In the genomic region with DNA sequence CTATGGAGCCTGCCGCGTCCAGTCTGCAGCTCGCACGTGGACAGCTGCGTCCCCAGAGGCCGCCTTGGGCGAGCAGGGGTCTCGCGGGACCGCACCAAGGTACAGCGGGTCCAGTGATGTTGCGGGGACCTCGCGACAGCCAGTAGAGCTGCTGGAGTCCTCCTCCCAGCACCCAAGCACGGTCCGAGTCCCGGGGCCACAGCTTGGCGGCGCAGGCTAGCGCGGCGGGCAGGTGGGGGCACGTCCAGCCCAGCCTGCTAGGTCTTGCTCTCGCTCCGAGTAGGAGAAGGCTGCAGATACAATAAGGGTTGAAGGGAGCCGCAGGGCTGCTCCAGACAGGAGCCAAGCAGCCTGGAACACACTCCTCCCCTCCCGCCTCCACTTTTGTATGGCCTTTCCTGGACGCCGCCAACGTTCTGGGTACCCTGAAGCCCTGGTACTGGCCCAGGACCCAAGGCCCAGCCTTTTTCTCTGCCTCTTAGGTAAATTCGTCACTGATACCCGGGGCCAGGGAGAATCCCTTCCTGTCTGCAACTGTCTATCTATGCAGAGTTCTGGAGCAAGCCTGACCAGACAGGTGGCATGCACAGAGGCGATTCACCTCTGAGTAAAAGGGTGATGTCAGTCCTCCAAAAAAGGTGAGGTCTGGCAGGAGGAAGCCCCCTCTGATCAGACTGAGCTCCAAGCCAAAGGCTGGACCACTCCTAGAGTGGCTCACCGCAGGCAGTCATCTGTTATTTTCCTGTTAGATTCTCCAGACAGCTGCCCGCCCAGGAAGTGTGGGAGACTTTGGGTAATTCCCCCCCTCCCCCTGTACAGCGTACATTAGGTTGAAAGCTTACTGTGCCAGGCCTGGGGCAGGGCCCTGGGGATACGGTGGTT, we compare ENCODE assay signal across 8 mouse cellular contexts. TPM values are rescaled to one million over a fixed set of nuclear protein-coding genes. Genes with fewer than 3 reads are reported as not detected.
DNase-seq lines count a peak whose midpoint lies in the region; ATAC-seq and TF ChIP-seq lines count a peak whose summit lies in the region.

A gene (minus strand): TSS at position 581 of the 882 bp plus-strand sequence.

- H3K9me3 ChIP-seq in lung, embryonic 16.5 days (ENCODE audit: control insufficient read depth, low read length), result no peaks in the 10 kb centered on the region
- H3K9me3 ChIP-seq in midbrain, embryonic 10.5 days (replicated peaks), result no peaks in the 10 kb centered on the region

- ATAC-seq in lung, embryonic 16.5 days (ENCODE audit: low read depth), result peak; percentile 81
- ATAC-seq in monocyte, adult 5-6 weeks (replicated peaks; ENCODE audit: insufficient number of reproducible peaks, low FRiP score, low TSS enrichment, poor library complexity, severe bottlenecking), result no peak

- H3K36me3 ChIP-seq in lung, embryonic 16.5 days (ENCODE audit: control insufficient read depth, insufficient read depth, low read length), result no peaks in the 10 kb centered on the region
- no peaks in the 10 kb centered on the region for H3K36me3 ChIP-seq in kidney, adult 2 months (ENCODE audit: control insufficient read depth, insufficient read depth, low read length)
- no peaks in the 10 kb centered on the region for H3K36me3 ChIP-seq in midbrain, embryonic 10.5 days

- WGBS in lung, embryonic 16.5 days, result 3% methylated on average over 32 of the region's 37 CpGs
- 5% methylated on average over 37 of the region's 37 CpGs for WGBS in lung, adult 2 months
- WGBS in kidney, adult 2 months, result 2% methylated on average over 37 of the region's 37 CpGs
- 6% methylated on average over 37 of the region's 37 CpGs for WGBS in midbrain, embryonic 10.5 days

- H3K27me3 ChIP-seq in lung, embryonic 16.5 days (ENCODE audit: control insufficient read depth, insufficient read depth, low read depth, low read length), result peaks cover 27% of the 10 kb centered on the region
- no peaks in the 10 kb centered on the region for H3K27me3 ChIP-seq in kidney, adult 2 months (replicated peaks; ENCODE audit: control insufficient read depth, insufficient read depth, low read length)
- peaks cover 59% of the 10 kb centered on the region for H3K27me3 ChIP-seq in midbrain, embryonic 10.5 days (ENCODE audit: low read depth, poor library complexity, severe bottlenecking)

- H3K4me3 ChIP-seq in lung, embryonic 16.5 days (ENCODE audit: low read length), result peak within 1 kb of the TSS; percentile 43
- H3K4me3 ChIP-seq in lung, adult 2 months (replicated peaks; ENCODE audit: extremely low read depth, low read depth, low read length), result no peak within 1 kb of the TSS
- peak within 1 kb of the TSS; percentile 76 for H3K4me3 ChIP-seq in kidney, adult 2 months (ENCODE audit: insufficient read depth, low read depth, low read length)
- H3K4me3 ChIP-seq in midbrain, embryonic 10.5 days, result peak within 1 kb of the TSS; percentile 58

- H3K4me1 ChIP-seq in lung, embryonic 16.5 days (replicated peaks; ENCODE audit: control insufficient read depth, insufficient read depth, low read length), result no peaks in the 10 kb centered on the region
- no peaks in the 10 kb centered on the region for H3K4me1 ChIP-seq in lung, adult 2 months (ENCODE audit: control insufficient read depth, insufficient read depth, low read length)
- H3K4me1 ChIP-seq in kidney, adult 2 months (ENCODE audit: control insufficient read depth, insufficient read depth, low read length), result no peaks in the 10 kb centered on the region; the same call in 1 of the 2 replicates
- peaks cover 12% of the 10 kb centered on the region for H3K4me1 ChIP-seq in midbrain, embryonic 10.5 days

- TF ChIP-seq CTCF in lung, adult 2 months (IDR thresholded peaks at IDR 0.05; ENCODE audit: insufficient read depth, low read length), result no peak
- TF ChIP-seq CTCF in kidney, adult 2 months (conservative IDR thresholded peaks at IDR 0.05; ENCODE audit: insufficient read depth, insufficient read length, low read depth, low read length), result no peak

- peak within 1 kb of the TSS; percentile 13; the same call in 1 of the 2 replicates for H3K27ac ChIP-seq in lung, embryonic 16.5 days (ENCODE audit: low read length)
- H3K27ac ChIP-seq in kidney, adult 2 months (ENCODE audit: insufficient read depth, low read depth, low read length), result peak within 1 kb of the TSS; percentile 98
- peak within 1 kb of the TSS; percentile 24; the same call in 1 of the 2 replicates for H3K27ac ChIP-seq in midbrain, embryonic 10.5 days (replicated peaks)

- H3K9ac ChIP-seq in lung, embryonic 16.5 days (ENCODE audit: low read length), result peak within 1 kb of the TSS; percentile 49

- H3K4me2 ChIP-seq in lung, embryonic 16.5 days (ENCODE audit: low read depth, low read length), result peak within 1 kb of the TSS; percentile 61

- DNase-seq in lung, adult 2 months, result no peak
- peak; percentile 58 for DNase-seq in fat pad, adult 2 months (ENCODE audit: extremely low read depth, low read depth, low spot score)
- DNase-seq in kidney, adult 2 months, result peak; percentile 68
- DNase-seq in midbrain, embryonic 10.5 days (ENCODE audit: low spot score), result peak; percentile 43
- DNase-seq in urinary bladder, postnatal 25 days (ENCODE audit: low spot score), result peak; percentile 49
- DNase-seq in thymus, postnatal 10 days (ENCODE audit: low spot score in 2 of 2), result no peak

- no peak for TF ChIP-seq POLR2A in lung, adult 2 months (IDR thresholded peaks at IDR 0.05; ENCODE audit: borderline replicate concordance, extremely low read depth, low read depth, low read length)
- TF ChIP-seq POLR2A in kidney, adult 2 months (IDR thresholded peaks at IDR 0.05; ENCODE audit: low read depth, low read length), result no peak

RNA-seq across cellular contexts. Expression of the gene that starts here (rescaled TPM):
- 3.7 and 4.4 TPM in 2 replicates for polyA plus RNA-seq in lung, embryonic 16.5 days (2015; fragmentation: Nextera tagmentation; extraction: Ambion mirVana)
- polyA plus RNA-seq in lung, adult 2 months (2012; rRNA removed), result 1.6 TPM in 2 replicates
- 13.7 and 17.6 TPM in 2 replicates for polyA plus RNA-seq in kidney, adult 2 months (2012; rRNA removed)
- 4.3 and 5.1 TPM in 2 replicates for polyA plus RNA-seq in midbrain, embryonic 10.5 days (2016; fragmentation: Nextera tagmentation; extraction: Ambion mirVana)
- total RNA-seq in monocyte, adult 5-6 weeks (2017), result not detected in 3 replicates

Comparison
In these comparisons a context has a peak if more than half of its experiments do, and no peak if none do; other contexts are left out.
1. H3K27ac ChIP-seq: peak in every context shown above with its lines; median percentile 98 in kidney, adult 2 months; 24 in midbrain, embryonic 10.5 days; 13 in lung, embryonic 16.5 days.
2. DNase-seq: peak in fat pad, adult 2 months (single experiment), kidney, adult 2 months (single experiment), midbrain, embryonic 10.5 days (single experiment) and urinary bladder, postnatal 25 days (single experiment); none in lung, adult 2 months (single experiment) and thymus, postnatal 10 days (0 of 2).